7 mouse cellular contexts compared by ENCODE assay signal in genomic region chr7:44398570-44398969, GRCm38 (mm10). TPM values are rescaled to one million over a fixed set of nuclear protein-coding genes. Genes with fewer than 3 reads are reported as not detected.
DNase-seq lines count a peak whose midpoint lies in the region; ATAC-seq and TF ChIP-seq lines count a peak whose summit lies in the region.

No protein-coding gene starts in this region.

- 12% methylated on average over 3 of the region's 3 CpGs for WGBS in lung, embryonic 16.5 days

- no peaks in the 10 kb centered on the region for H3K9me3 ChIP-seq in MEL (replicated peaks; ENCODE audit: insufficient read depth, low read length)
- H3K9me3 ChIP-seq in lung, embryonic 16.5 days (ENCODE audit: control insufficient read depth, low read length): no peaks in the 10 kb centered on the region

- H3K4me3 ChIP-seq in MEL (ENCODE audit: control insufficient read depth in 1 of 2, insufficient read depth in 1 of 2, low read depth in 2 of 2, low read length in 2 of 2): no peak overlapping the region
- H3K4me3 ChIP-seq in lung, embryonic 16.5 days (ENCODE audit: low read length): no peak overlapping the region

- peak; percentile 80 for DNase-seq in CD4-positive helper T cell, adult 2 months (ENCODE audit: low read depth, low spot score)
- peak; percentile 34 for DNase-seq in MEL (ENCODE audit: low read depth, low spot score)
- DNase-seq in cerebellum, adult 9-10 months: peak; percentile 79
- DNase-seq in kidney, adult 9 months: peak; percentile 60
- DNase-seq in retina, postnatal 1 day: peak; percentile 70

- no peak for TF ChIP-seq POLR2A in MEL (IDR thresholded peaks at IDR 0.05; ENCODE audit: control insufficient read depth in 1 of 2, insufficient read depth in 1 of 2, low read depth in 1 of 2, low read length in 2 of 2, poor library complexity in 1 of 2)

- peak; percentile 31 to 51 (median 42) for TF ChIP-seq CTCF in MEL (IDR thresholded peaks at IDR 0.05 in 2 of 3, conservative IDR thresholded peaks at IDR 0.05 in 1 of 3; ENCODE audit: control insufficient read depth in 1 of 3, insufficient read depth in 1 of 3, low read depth in 2 of 3, low read length in 3 of 3, poor library complexity in 1 of 3, severe bottlenecking in 1 of 3)

- H3K27me3 ChIP-seq in MEL (ENCODE audit: control insufficient read depth in 1 of 2, insufficient read depth in 2 of 2, low read length in 2 of 2): no peaks in the 10 kb centered on the region
- H3K27me3 ChIP-seq in lung, embryonic 16.5 days (ENCODE audit: control insufficient read depth, insufficient read depth, low read depth, low read length): no peaks in the 10 kb centered on the region

- peak; percentile 37 for TF ChIP-seq RAD21 in MEL (IDR thresholded peaks at IDR 0.05; ENCODE audit: low read depth, low read length)

- no peak for TF ChIP-seq EP300 in MEL (IDR thresholded peaks at IDR 0.05; ENCODE audit: low read depth in 1 of 2, low read length in 2 of 2)

- H3K27ac ChIP-seq in MEL (ENCODE audit: control insufficient read depth, low read depth, low read length): no peak overlapping the region
- H3K27ac ChIP-seq in lung, embryonic 16.5 days (ENCODE audit: low read length): no peak overlapping the region

- no peaks in the 10 kb centered on the region for H3K36me3 ChIP-seq in MEL (ENCODE audit: control insufficient read depth in 1 of 2, insufficient read depth in 2 of 2, low read length in 2 of 2)
- H3K36me3 ChIP-seq in lung, embryonic 16.5 days (ENCODE audit: control insufficient read depth, insufficient read depth, low read length): no peaks in the 10 kb centered on the region

- no peak overlapping the region for H3K4me2 ChIP-seq in lung, embryonic 16.5 days (ENCODE audit: low read depth, low read length)

- ATAC-seq in granulocyte monocyte progenitor cell, adult 5-6 weeks (replicated peaks; ENCODE audit: poor library complexity, severe bottlenecking): peak; percentile 78
- ATAC-seq in lung, embryonic 16.5 days (ENCODE audit: low read depth): peak; percentile 51

- H3K79me2 ChIP-seq in MEL (ENCODE audit: control insufficient read depth, insufficient read depth, low read length, poor library complexity): no peaks in the 10 kb centered on the region

- no peaks in the 10 kb centered on the region for H3K4me1 ChIP-seq in MEL (ENCODE audit: control insufficient read depth in 1 of 2, insufficient read depth in 2 of 2, low read length in 2 of 2)
- H3K4me1 ChIP-seq in lung, embryonic 16.5 days (replicated peaks; ENCODE audit: control insufficient read depth, insufficient read depth, low read length): no peaks in the 10 kb centered on the region

- H3K9ac ChIP-seq in MEL (ENCODE audit: control insufficient read depth, low read depth, low read length, poor library complexity, severe bottlenecking): no peak overlapping the region
- no peak overlapping the region for H3K9ac ChIP-seq in lung, embryonic 16.5 days (ENCODE audit: low read length)

TF ChIP-seq in MEL, 35 proteins besides CTCF, POLR2A, EP300 and RAD21:
- TF ChIP-seq SMC3 (IDR thresholded peaks at IDR 0.05; ENCODE audit: low read depth, low read length) (peak; percentile 50), ZC3H11A (IDR thresholded peaks at IDR 0.05; ENCODE audit: low read depth, low read length) (no peak)

RNA-seq across cellular contexts. Expression of gene 1700008O03Rik, which starts 12.9 kb away (rescaled TPM):
- not detected in 2 replicates for total RNA-seq in MEL (2012; rRNA removed)
- under 1 TPM in 1 of 2 experiments, not detected in 1; 0.95 TPM for polyA plus RNA-seq in MEL (2012; ENCODE audit: insufficient read depth in 1 of 2, insufficient read length in 2 of 2, low read depth in 1 of 2, low replicate concordance in 2 of 2, missing spikeins in 1 of 2)
- 4.1 TPM in 1 of 2 replicates, not detected in the other for total RNA-seq in granulocyte monocyte progenitor cell, adult 5-6 weeks (2014; fragmentation: Nextera tagmentation)
- 1.8 and 2.4 TPM in 2 replicates for total RNA-seq in granulocyte monocyte progenitor cell, adult 5-6 weeks (2017)
- 1.2 and 1.5 TPM in 2 replicates for polyA plus RNA-seq in lung, embryonic 16.5 days (2015; fragmentation: Nextera tagmentation; extraction: Ambion mirVana)

RNA-seq across cellular contexts. Expression of gene Syt3, which starts 14.7 kb away (rescaled TPM):
- 0.08 and 0.20 TPM in 2 replicates for total RNA-seq in MEL (2012; rRNA removed)
- under 1 TPM in 1 of 2 experiments, not detected in 1; 0.56 TPM for polyA plus RNA-seq in MEL (2012; ENCODE audit: insufficient read depth in 1 of 2, insufficient read length in 2 of 2, low read depth in 1 of 2, low replicate concordance in 2 of 2, missing spikeins in 1 of 2)
- total RNA-seq in granulocyte monocyte progenitor cell, adult 5-6 weeks (2014; fragmentation: Nextera tagmentation): 1.1 TPM in 1 of 2 replicates, not detected in the other
- 0.15 TPM in 1 of 2 replicates, not detected in the other for total RNA-seq in granulocyte monocyte progenitor cell, adult 5-6 weeks (2017)
- 2.1 and 2.3 TPM in 2 replicates for polyA plus RNA-seq in lung, embryonic 16.5 days (2015; fragmentation: Nextera tagmentation; extraction: Ambion mirVana)

RNA-seq across cellular contexts. Expression of gene Lrrc4b, which starts 30.2 kb away (rescaled TPM):
- 0.52 and 0.58 TPM in 2 replicates for total RNA-seq in MEL (2012; rRNA removed)
- polyA plus RNA-seq in MEL (2012; ENCODE audit: insufficient read depth in 1 of 2, insufficient read length in 2 of 2, low read depth in 1 of 2, low replicate concordance in 2 of 2, missing spikeins in 1 of 2): 1 to 10 TPM in 1 of 2 experiments, not detected in 1; 4.4 TPM
- total RNA-seq in granulocyte monocyte progenitor cell, adult 5-6 weeks (2014; fragmentation: Nextera tagmentation): not detected in 2 replicates
- not detected in 2 replicates for total RNA-seq in granulocyte monocyte progenitor cell, adult 5-6 weeks (2017)
- 0.36 and 0.57 TPM in 2 replicates for polyA plus RNA-seq in lung, embryonic 16.5 days (2015; fragmentation: Nextera tagmentation; extraction: Ambion mirVana)
